8 mouse cellular contexts compared by ENCODE assay signal in the genomic region with DNA sequence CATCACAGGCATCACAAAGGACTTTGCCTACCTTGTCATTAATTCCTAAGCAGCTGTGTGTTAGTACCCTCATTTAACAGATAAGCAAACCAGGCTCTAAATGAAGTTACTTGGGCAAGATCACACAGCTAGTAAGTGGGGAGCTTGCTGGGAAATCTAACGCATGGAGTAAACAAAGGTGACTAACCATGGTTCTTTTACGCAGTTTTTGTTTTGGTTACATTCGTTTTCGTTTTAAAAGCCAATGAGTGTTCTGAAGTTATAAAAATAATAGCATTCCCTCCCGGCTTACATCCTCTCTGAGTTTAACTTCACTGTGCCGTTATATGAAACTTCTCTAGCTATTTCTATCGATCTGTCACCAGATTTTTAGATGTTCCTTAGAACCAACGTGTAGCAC. TPM values are rescaled to one million over a fixed set of nuclear protein-coding genes. Genes with fewer than 3 reads are reported as not detected.
DNase-seq lines count a peak whose midpoint lies in the region; ATAC-seq and TF ChIP-seq lines count a peak whose summit lies in the region.

No protein-coding gene starts in this region.

- no peak for TF ChIP-seq CTCF in layer of hippocampus, adult 2 months (conservative IDR thresholded peaks at IDR 0.05)

- no peaks in the 10 kb centered on the region for H3K36me3 ChIP-seq in forebrain, embryonic 10.5 days (replicated peaks)
- no peaks in the 10 kb centered on the region for H3K36me3 ChIP-seq in limb, embryonic 12.5 days
- no peaks in the 10 kb centered on the region for H3K36me3 ChIP-seq in neural tube, embryonic 15.5 days

- H3K27me3 ChIP-seq in forebrain, embryonic 10.5 days (ENCODE audit: poor library complexity, severe bottlenecking): peaks cover 41% of the 10 kb centered on the region
- H3K27me3 ChIP-seq in limb, embryonic 12.5 days: peaks cover 30% of the 10 kb centered on the region
- peaks cover 15% of the 10 kb centered on the region for H3K27me3 ChIP-seq in neural tube, embryonic 15.5 days (replicated peaks)

- DNase-seq in layer of hippocampus, adult 2 months (ENCODE audit: low spot score in 2 of 2): no peak
- DNase-seq in layer of hippocampus, adult 18-20 months (ENCODE audit: low spot score in 2 of 2): no peak
- no peak for DNase-seq in forebrain, embryonic 10.5 days (ENCODE audit: extremely low spot score, low spot score)
- no peak for DNase-seq in gastrocnemius, postnatal 4 days (ENCODE audit: low spot score in 2 of 2)
- DNase-seq in lung, adult 18-20 months: no peak

- no peak overlapping the region; the same call in 1 of the 2 replicates for H3K9ac ChIP-seq in limb, embryonic 12.5 days (replicated peaks)
- H3K9ac ChIP-seq in neural tube, embryonic 15.5 days (replicated peaks): no peak overlapping the region

- H3K9me3 ChIP-seq in forebrain, embryonic 10.5 days: no peaks in the 10 kb centered on the region
- no peaks in the 10 kb centered on the region for H3K9me3 ChIP-seq in limb, embryonic 12.5 days
- no peaks in the 10 kb centered on the region for H3K9me3 ChIP-seq in neural tube, embryonic 15.5 days (replicated peaks)

- peak overlapping the region; percentile 64 for H3K4me3 ChIP-seq in layer of hippocampus, adult 2 months
- peak overlapping the region; percentile 61 for H3K4me3 ChIP-seq in forebrain, embryonic 10.5 days
- peak overlapping the region; percentile 49 for H3K4me3 ChIP-seq in limb, embryonic 12.5 days (replicated peaks)
- peak overlapping the region; percentile 50 for H3K4me3 ChIP-seq in neural tube, embryonic 15.5 days (replicated peaks)

- no peak for ATAC-seq in limb, embryonic 12.5 days (ENCODE audit: insufficient number of reproducible peaks, insufficient read depth, low FRiP score, low TSS enrichment, low read depth)
- no peak for ATAC-seq in neural tube, embryonic 15.5 days (ENCODE audit: low FRiP score)
- no peak for ATAC-seq in inflammation-experienced regulatory T-cells, adult 6 months

- H3K4me2 ChIP-seq in limb, embryonic 12.5 days: peak overlapping the region; percentile 82
- H3K4me2 ChIP-seq in neural tube, embryonic 15.5 days: peak overlapping the region; percentile 90

- H3K4me1 ChIP-seq in forebrain, embryonic 10.5 days: peaks cover 20% of the 10 kb centered on the region
- H3K4me1 ChIP-seq in limb, embryonic 12.5 days (replicated peaks): peaks cover 10% of the 10 kb centered on the region; the same call in 1 of the 2 replicates
- peaks cover 18% of the 10 kb centered on the region for H3K4me1 ChIP-seq in neural tube, embryonic 15.5 days

- WGBS in forebrain, embryonic 10.5 days: 22% methylated on average over 8 of the region's 8 CpGs
- 8% methylated on average over 8 of the region's 8 CpGs for WGBS in limb, embryonic 12.5 days
- WGBS in neural tube, embryonic 15.5 days: 11% methylated on average over 8 of the region's 8 CpGs

- H3K27ac ChIP-seq in layer of hippocampus, adult 2 months: peak overlapping the region; percentile 58; the same call in 1 of the 2 replicates
- no peak overlapping the region for H3K27ac ChIP-seq in forebrain, embryonic 10.5 days
- no peak overlapping the region for H3K27ac ChIP-seq in limb, embryonic 12.5 days
- H3K27ac ChIP-seq in neural tube, embryonic 15.5 days (replicated peaks): no peak overlapping the region

RNA-seq across cellular contexts. Expression of a gene that starts 10.9 kb away (rescaled TPM):
- total RNA-seq in layer of hippocampus, adult 2 months (2021): 10 to 100 TPM; 30.4 to 36.6 TPM
- 10 to 100 TPM; 32.3 to 36.7 TPM for total RNA-seq in layer of hippocampus, adult 18-20 months (2021)
- 80.1 and 81.2 TPM in 2 replicates for polyA plus RNA-seq in forebrain, embryonic 10.5 days (2016; fragmentation: Nextera tagmentation; extraction: Ambion mirVana)
- polyA plus RNA-seq in limb, embryonic 12.5 days (2016; fragmentation: Nextera tagmentation; extraction: Ambion mirVana): 72.0 and 74.4 TPM in 2 replicates
- 35.3 and 44.4 TPM in 2 replicates for polyA plus RNA-seq in neural tube, embryonic 15.5 days (2015; fragmentation: Nextera tagmentation; extraction: Ambion mirVana)
- 10 to 100 TPM; 38.7 to 52.0 (median 40.7) TPM for polyA plus RNA-seq in inflammation-experienced regulatory T-cells, adult 6 months (2017; shearing (Covaris generic))
- total RNA-seq in gastrocnemius, postnatal 4 days (2021): 10 to 100 TPM; 35.9 to 39.8 TPM

RNA-seq across cellular contexts. Expression of a gene that starts 19.8 kb away (rescaled TPM):
- 10 to 100 TPM; 43.1 to 45.4 TPM for total RNA-seq in layer of hippocampus, adult 2 months (2021)
- 10 to 100 TPM; 36.9 to 37.0 TPM for total RNA-seq in layer of hippocampus, adult 18-20 months (2021)
- 23.1 and 23.7 TPM in 2 replicates for polyA plus RNA-seq in forebrain, embryonic 10.5 days (2016; fragmentation: Nextera tagmentation; extraction: Ambion mirVana)
- 30.1 and 31.7 TPM in 2 replicates for polyA plus RNA-seq in limb, embryonic 12.5 days (2016; fragmentation: Nextera tagmentation; extraction: Ambion mirVana)
- 11.1 and 13.8 TPM in 2 replicates for polyA plus RNA-seq in neural tube, embryonic 15.5 days (2015; fragmentation: Nextera tagmentation; extraction: Ambion mirVana)
- 10 to 100 TPM; 34.6 to 40.3 (median 37.6) TPM for polyA plus RNA-seq in inflammation-experienced regulatory T-cells, adult 6 months (2017; shearing (Covaris generic))
- 10 to 100 TPM; 36.0 to 44.7 TPM for total RNA-seq in gastrocnemius, postnatal 4 days (2021)
